Mouse (Mus musculus) cerebellum, adult 2 months (tissue): ENCODE results near the gene Tns1. TPM values are rescaled to one million over a fixed set of nuclear protein-coding genes. Genes with fewer than 3 reads are reported as not detected.
A peak's percentile ranks its signal among the peaks of the same experiment; 100 is the strongest.

ENCODE experiments used
- DNase-seq, 2 experiments: peaks; one replicate each; pipeline ENCODE4 v3.0.0; 2021
- H3K27ac ChIP-seq: fragments of 200-500 bp; 2 replicates; pipeline ENCODE4 v1.5.1; 2012; ENCODE audit warnings: low read length, control low read depth, inconsistent platforms; ENCODE audit not compliant: insufficient read depth
- H3K27me3 ChIP-seq: fragments of 200-500 bp; 2 replicates; pipeline ENCODE4 v1.6.1; 2012; ENCODE audit warnings: inconsistent platforms, mild to moderate bottlenecking, low read length, moderate library complexity; ENCODE audit not compliant: control insufficient read depth, insufficient read depth
- H3K4me1 ChIP-seq: fragments of 200-500 bp; 2 replicates; pipeline ENCODE4 v1.6.1; 2011; ENCODE audit warnings: low read length; ENCODE audit not compliant: control insufficient read depth, insufficient read depth
- H3K4me3 ChIP-seq: fragments of 200-500 bp; replicated peaks from 2 replicates; pipeline ENCODE3; 2011; ENCODE audit warnings: mild to moderate bottlenecking, low read depth, low read length, control low read depth; ENCODE audit not compliant: insufficient read depth
- CTCF ChIP-seq: fragments of 200-500 bp; IDR thresholded peaks from 2 replicates; pipeline ENCODE4 v1.5.1; 2011; ENCODE audit warnings: low read depth, mild to moderate bottlenecking, control low read depth, low read length, moderate library complexity, borderline replicate concordance; ENCODE audit not compliant: insufficient read depth
- POLR2A ChIP-seq: fragments of 200-500 bp; IDR thresholded peaks from 2 replicates; pipeline ENCODE4 v1.6.1; 2011; ENCODE audit warnings: low read length, control low read depth, borderline replicate concordance; ENCODE audit not compliant: insufficient read depth
- WGBS: fragments of 180-500 bp; shearing (Covaris S2); methylation state at CpG from one replicate; pipeline ENCODE4 v1.1.7; 2018; 5-methylcytosine and 5-hydroxymethylcytosine counted together
- polyA plus RNA-seq: library from polyadenylated mRNA; depleted of rRNA; stranded (reverse); fragments of >200 nt; gene quantifications from 2 replicates; pipeline ENCODE4 v1.2.3, GENCODE M21; 2012

Gene Tns1
- polyA plus RNA-seq, 1 experiment = 25.1 TPM

- H3K27me3 ChIP-seq = no peaks in the 10 kb centered on the region
- no peaks in the 10 kb centered on the region for H3K4me1 ChIP-seq
- no peak overlapping the region for H3K27ac ChIP-seq
- WGBS = 89% methylated on average over 8 of the region's 8 CpGs
- TF ChIP-seq CTCF (no peak), POLR2A (no peak)
- DNase-seq = no peak
- no peak overlapping the region for H3K4me3 ChIP-seq
These were observed 203.5 kb downstream of the Tns1 start for GRCm38 (mm10) chr1:73920701-73921100.

- Histone ChIP-seq H3K27ac (no peak overlapping the region), H3K4me1 (no peaks in the 10 kb centered on the region), H3K27me3 (no peaks in the 10 kb centered on the region), H3K4me3 (no peak overlapping the region)
- no peak for DNase-seq
- WGBS = 97% methylated on average over 3 of the region's 3 CpGs
- TF ChIP-seq CTCF = no peak
- TF ChIP-seq POLR2A = no peak
These were observed 204.3 kb downstream of the Tns1 start for GRCm38 (mm10) chr1:73919909-73920308.

GRCm38 (mm10) chr1:73918001-73918400 lies 206.2 kb downstream of the Tns1 start:
- TF ChIP-seq CTCF (no peak), POLR2A (no peak)
- WGBS = 33% methylated on average over 11 of the region's 11 CpGs

GRCm38 (mm10) chr1:73916298-73916697 lies 208.0 kb downstream of the Tns1 start:
- WGBS = 100% methylated on average over 1 of the region's 1 CpGs
- Histone ChIP-seq H3K4me3 (no peak overlapping the region), H3K27ac (no peak overlapping the region), H3K27me3 (no peaks in the 10 kb centered on the region), H3K4me1 (peaks cover 18% of the 10 kb centered on the region)
- no peak for TF ChIP-seq POLR2A
- no peak for TF ChIP-seq CTCF
- DNase-seq = no peak

More at GRCm38 (mm10) chr1:73918001-73918400, 206.2 kb downstream of the Tns1 start:
- H3K27ac ChIP-seq = no peak overlapping the region
- H3K27me3 ChIP-seq = no peaks in the 10 kb centered on the region
- no peak for DNase-seq
- no peak overlapping the region for H3K4me3 ChIP-seq
- peaks cover 10% of the 10 kb centered on the region; the same call in 1 of the 2 replicates for H3K4me1 ChIP-seq

- Histone ChIP-seq H3K4me3 (no peak overlapping the region), H3K4me1 (peaks cover 18% of the 10 kb centered on the region), H3K27ac (no peak overlapping the region), H3K27me3 (no peaks in the 10 kb centered on the region)
- TF ChIP-seq POLR2A = no peak
- no peak for TF ChIP-seq CTCF
- DNase-seq = no peak
- 67% methylated on average over 8 of the region's 8 CpGs for WGBS
These were observed 208.8 kb downstream of the Tns1 start for GRCm38 (mm10) chr1:73915218-73916070.

- WGBS = 69% methylated on average over 9 of the region's 9 CpGs
- Histone ChIP-seq H3K27ac (no peak overlapping the region), H3K4me3 (no peak overlapping the region), H3K27me3 (no peaks in the 10 kb centered on the region), H3K4me1 (peaks cover 18% of the 10 kb centered on the region)
- no peak for DNase-seq
- no peak for TF ChIP-seq CTCF
- TF ChIP-seq POLR2A = no peak
These were observed 210.2 kb downstream of the Tns1 start for GRCm38 (mm10) chr1:73914076-73914475.

GRCm38 (mm10) chr1:73913071-73914005 lies 210.9 kb downstream of the Tns1 start:
- 72% methylated on average over 19 of the region's 19 CpGs for WGBS
- DNase-seq = no peak
- H3K4me3 ChIP-seq = no peak overlapping the region
- H3K27ac ChIP-seq = no peak overlapping the region
- no peak for TF ChIP-seq CTCF
- TF ChIP-seq POLR2A = no peak
- H3K4me1 ChIP-seq = peaks cover 18% of the 10 kb centered on the region
- no peaks in the 10 kb centered on the region for H3K27me3 ChIP-seq

- TF ChIP-seq CTCF (no peak), POLR2A (no peak)
- DNase-seq = peak; percentile 26 to 56
- Histone ChIP-seq H3K4me3 (no peak overlapping the region), H3K27me3 (no peaks in the 10 kb centered on the region), H3K27ac (no peak overlapping the region), H3K4me1 (peaks cover 18% of the 10 kb centered on the region)
- 19% methylated on average over 10 of the region's 10 CpGs for WGBS
These were observed 211.8 kb downstream of the Tns1 start for GRCm38 (mm10) chr1:73912466-73912865.
